Mouse (Mus musculus): ENCODE results near the gene Gaa. TPM values are rescaled to one million over a fixed set of nuclear protein-coding genes. Genes with fewer than 3 reads are reported as not detected.
"Not testable (repeated sequence)": the region's sequence is repeated elsewhere in the genome, so short reads cannot be mapped to it uniquely, and the experiment has no call there.

Gene Gaa
- polyA plus RNA-seq, 1 experiment = not detected

DNA sequence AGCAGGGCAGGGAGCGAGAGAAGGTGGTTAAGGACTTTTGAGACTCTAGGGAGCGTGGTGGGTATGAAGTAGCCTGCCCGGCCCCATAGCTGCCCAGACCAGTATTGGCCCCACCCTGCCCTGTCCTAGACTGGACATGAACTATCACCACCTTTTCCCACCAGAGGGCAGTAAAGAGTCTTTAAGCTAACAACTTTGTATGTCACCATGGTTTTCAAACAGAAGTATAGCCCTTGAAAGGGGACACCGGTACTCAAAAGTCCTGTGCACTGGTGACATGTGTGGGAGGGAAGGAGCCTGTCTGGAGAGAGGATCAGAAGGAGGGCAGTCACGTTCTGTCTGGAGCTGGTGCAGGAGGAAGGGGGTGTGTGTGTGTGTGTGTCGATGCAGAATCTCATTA is 18.7 kb upstream of the Gaa start:
- Histone ChIP-seq H3K27ac (ENCODE audit: insufficient read depth, low read depth, low read length) (no peak overlapping the region), H3K4me1 (ENCODE audit: control insufficient read depth, insufficient read depth, low read length) (peaks cover 8% of the 10 kb centered on the region), H3K4me3 (ENCODE audit: insufficient read depth, low read depth, low read length) (no peak overlapping the region)
- 30% methylated on average over 6 of the region's 6 CpGs for WGBS
- TF ChIP-seq CTCF (IDR thresholded peaks at IDR 0.05; ENCODE audit: insufficient read depth, low read depth, low read length) (no peak), POLR2A (IDR thresholded peaks at IDR 0.05; ENCODE audit: insufficient read depth, low read depth, low read length) (no peak)

DNA sequence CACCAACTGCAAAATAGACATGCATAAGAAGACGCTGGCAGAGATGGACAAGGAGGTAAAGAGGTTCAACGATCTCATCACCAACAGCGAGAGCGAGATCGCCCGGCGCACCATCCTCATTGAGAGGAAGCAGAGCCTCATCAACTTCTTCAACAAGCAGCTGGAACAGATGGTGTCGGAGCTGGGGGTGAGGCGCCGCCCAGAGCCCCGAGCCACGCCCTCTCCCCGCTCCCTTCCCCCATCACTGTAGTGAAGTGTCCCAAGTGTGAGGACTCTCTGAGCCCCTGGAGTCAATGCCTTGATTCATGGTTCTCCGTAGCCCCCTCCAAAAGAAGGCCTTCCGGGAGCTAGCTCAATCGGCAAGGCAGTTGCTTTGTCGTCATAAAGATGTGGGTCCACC is 16.7 kb upstream of the Gaa start:
- TF ChIP-seq POLR2A (IDR thresholded peaks at IDR 0.05; ENCODE audit: insufficient read depth, low read depth, low read length) (no peak), CTCF (IDR thresholded peaks at IDR 0.05; ENCODE audit: insufficient read depth, low read depth, low read length) (no peak)
- WGBS = 83% methylated on average over 17 of the region's 17 CpGs

DNA sequence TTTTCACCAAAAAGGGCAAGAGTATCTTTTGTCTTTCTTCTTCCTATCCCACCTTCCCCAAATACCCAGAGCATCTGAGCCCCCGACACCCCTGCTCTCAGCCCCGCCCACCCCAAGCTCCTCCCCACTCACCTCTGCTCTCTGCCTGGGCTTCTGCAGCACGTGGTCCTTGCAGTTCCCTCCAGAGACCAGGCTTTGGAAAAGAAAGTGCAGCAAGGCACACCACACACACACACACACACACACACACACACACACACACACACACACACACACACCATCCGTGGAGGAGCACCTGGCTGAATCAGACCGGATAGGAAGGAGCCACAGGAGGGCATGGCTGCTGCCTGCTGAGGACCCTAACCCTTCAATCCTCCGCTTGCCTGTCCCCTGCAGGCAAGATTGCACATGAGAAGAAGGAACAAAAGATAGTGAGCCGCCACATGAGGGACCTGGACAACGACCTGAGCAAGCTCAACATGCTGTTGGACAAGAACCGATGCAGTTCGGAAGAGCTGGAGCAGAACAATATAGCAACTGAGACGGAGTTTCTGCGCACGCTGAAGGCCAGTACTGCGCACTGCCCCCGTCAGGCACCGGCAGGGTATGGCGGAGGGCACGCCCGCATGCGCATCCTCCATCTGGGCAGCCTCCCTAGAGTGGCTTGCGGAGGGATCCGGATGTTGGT is 14.7 kb upstream of the Gaa start:
- no peak overlapping the region for H3K4me3 ChIP-seq (ENCODE audit: insufficient read depth, low read depth, low read length)
- 17% methylated on average over 22 of the region's 22 CpGs for WGBS
- peaks cover 8% of the 10 kb centered on the region for H3K4me1 ChIP-seq (ENCODE audit: control insufficient read depth, insufficient read depth, low read length)
- H3K27ac ChIP-seq (ENCODE audit: insufficient read depth, low read depth, low read length) = no peak overlapping the region
- no peak; the same call in 1 of the 2 replicates for TF ChIP-seq CTCF (IDR thresholded peaks at IDR 0.05; ENCODE audit: insufficient read depth, low read depth, low read length)
- no peak for TF ChIP-seq POLR2A (IDR thresholded peaks at IDR 0.05; ENCODE audit: insufficient read depth, low read depth, low read length)

More for the DNA sequence above, 16.7 kb upstream of the Gaa start:
- Histone ChIP-seq H3K4me1 (ENCODE audit: control insufficient read depth, insufficient read depth, low read length) (peaks cover 8% of the 10 kb centered on the region), H3K27ac (ENCODE audit: insufficient read depth, low read depth, low read length) (no peak overlapping the region), H3K4me3 (ENCODE audit: insufficient read depth, low read depth, low read length) (no peak overlapping the region)

DNA sequence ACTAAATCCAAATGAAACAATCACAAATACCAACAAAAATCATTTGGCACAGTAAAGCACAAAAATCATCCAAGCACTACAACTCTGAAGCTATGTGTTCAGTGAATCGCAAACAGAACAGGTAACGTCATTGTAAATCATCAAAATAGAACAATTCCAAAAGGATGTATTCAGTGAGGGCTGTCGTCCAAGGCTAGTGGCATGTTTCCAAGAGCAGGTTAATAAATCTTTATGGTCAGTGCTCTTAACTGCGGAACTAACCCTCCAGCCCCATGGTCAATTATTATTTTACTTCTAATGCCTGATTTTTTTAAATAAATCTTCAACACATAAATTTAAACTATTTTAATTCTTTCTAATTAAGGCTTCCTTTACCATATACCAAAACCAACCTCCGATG is 11.1 kb upstream of the Gaa start:
- 91% methylated on average over 5 of the region's 5 CpGs for WGBS

DNA sequence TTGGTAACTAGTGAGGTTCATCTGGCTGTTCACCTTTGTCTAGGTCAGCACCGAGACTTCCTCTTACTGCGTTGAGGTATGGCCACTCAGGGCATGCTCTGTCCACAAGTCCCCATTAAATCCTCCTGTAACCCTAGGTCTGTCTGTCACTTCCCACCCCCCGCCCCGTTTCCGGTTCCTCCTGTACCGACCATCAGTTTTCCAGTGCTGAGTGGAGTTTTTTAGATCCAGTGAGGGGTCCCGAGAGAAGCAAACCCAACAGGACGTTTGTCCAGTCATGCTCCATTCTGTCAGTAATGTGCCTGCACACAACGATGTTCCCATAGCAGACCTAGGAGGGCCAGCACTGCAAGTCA is 9.5 kb upstream of the Gaa start:
- TF ChIP-seq POLR2A (IDR thresholded peaks at IDR 0.05; ENCODE audit: insufficient read depth, low read depth, low read length) = no peak
- TF ChIP-seq CTCF (IDR thresholded peaks at IDR 0.05; ENCODE audit: insufficient read depth, low read depth, low read length) = no peak
- Histone ChIP-seq H3K27ac (ENCODE audit: insufficient read depth, low read depth, low read length) (no peak overlapping the region), H3K4me3 (ENCODE audit: insufficient read depth, low read depth, low read length) (peak overlapping the region; percentile 38), H3K4me1 (ENCODE audit: control insufficient read depth, insufficient read depth, low read length) (peaks cover 4% of the 10 kb centered on the region)
- 75% methylated on average over 9 of the region's 9 CpGs for WGBS

More for the DNA sequence above, 11.1 kb upstream of the Gaa start:
- not testable (repeated sequence) for H3K27ac ChIP-seq (ENCODE audit: insufficient read depth, low read depth, low read length); H3K4me1 ChIP-seq (ENCODE audit: control insufficient read depth, insufficient read depth, low read length); H3K4me3 ChIP-seq (ENCODE audit: insufficient read depth, low read depth, low read length)

DNA sequence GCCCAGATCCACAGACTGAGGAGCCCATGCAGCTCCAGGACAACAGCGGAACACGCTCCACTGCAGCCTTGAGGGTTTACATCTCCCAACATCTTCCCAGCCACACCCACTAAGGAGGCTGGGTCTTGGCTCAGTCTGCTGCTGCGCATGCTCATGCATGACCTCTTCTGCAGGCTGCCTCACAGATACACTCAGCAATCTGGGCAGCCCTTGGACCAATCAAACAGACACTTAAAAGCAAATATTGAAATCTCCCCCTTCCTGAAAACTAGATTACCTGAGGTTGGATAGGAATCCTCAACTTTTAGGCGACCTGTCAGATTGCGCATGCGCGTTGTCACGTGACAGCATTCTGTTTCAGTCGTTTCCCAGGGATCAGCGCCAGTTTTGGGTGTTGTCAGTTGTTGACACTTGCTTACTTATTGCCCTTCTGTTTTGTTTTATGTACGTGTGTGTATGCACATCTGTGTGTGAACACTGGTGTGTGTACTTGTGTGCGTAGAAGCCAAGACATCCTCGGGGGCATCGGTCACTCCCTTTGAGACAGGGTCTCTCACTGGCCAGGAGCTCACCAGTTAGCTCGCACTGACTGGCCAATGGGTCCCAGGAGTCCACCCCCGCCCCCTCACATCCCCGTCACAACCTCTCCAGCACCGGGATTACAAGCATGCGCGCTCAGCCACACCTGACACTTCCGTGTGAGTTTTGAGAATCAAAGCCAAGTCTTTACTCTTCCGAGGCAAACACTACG is 8.9 kb upstream of the Gaa start:
- no peaks in the 10 kb centered on the region for H3K4me1 ChIP-seq (ENCODE audit: control insufficient read depth, insufficient read depth, low read length)
- 66% methylated on average over 23 of the region's 23 CpGs for WGBS
- TF ChIP-seq CTCF (IDR thresholded peaks at IDR 0.05; ENCODE audit: insufficient read depth, low read depth, low read length) (no peak), POLR2A (IDR thresholded peaks at IDR 0.05; ENCODE audit: insufficient read depth, low read depth, low read length) (no peak)
- H3K4me3 ChIP-seq (ENCODE audit: insufficient read depth, low read depth, low read length) = peak overlapping the region; percentile 38
- no peak overlapping the region for H3K27ac ChIP-seq (ENCODE audit: insufficient read depth, low read depth, low read length)

DNA sequence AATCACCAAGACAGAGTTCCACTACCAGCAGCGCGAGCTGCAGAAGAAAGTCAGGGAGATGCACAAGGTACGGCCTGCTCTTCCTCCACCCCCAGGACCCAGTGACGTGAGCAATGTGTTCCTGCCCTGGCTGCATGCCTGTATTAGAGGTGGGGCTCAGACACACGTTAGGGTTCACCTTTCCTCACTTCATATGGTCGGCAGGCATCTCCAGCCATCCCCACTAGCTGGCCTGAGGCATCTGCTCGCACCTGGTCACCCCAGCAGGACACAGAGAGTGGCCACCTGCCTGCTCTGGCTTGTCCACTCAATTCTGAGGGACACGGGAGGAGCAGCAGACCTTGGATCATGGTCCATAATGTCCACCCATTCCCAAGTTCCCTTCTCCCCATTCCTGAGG is 7.7 kb upstream of the Gaa start:
- Histone ChIP-seq H3K27ac (ENCODE audit: insufficient read depth, low read depth, low read length) (no peak overlapping the region), H3K4me3 (ENCODE audit: insufficient read depth, low read depth, low read length) (no peak overlapping the region), H3K4me1 (ENCODE audit: control insufficient read depth, insufficient read depth, low read length) (no peaks in the 10 kb centered on the region)
- no peak for TF ChIP-seq CTCF (IDR thresholded peaks at IDR 0.05; ENCODE audit: insufficient read depth, low read depth, low read length)
- 94% methylated on average over 8 of the region's 8 CpGs for WGBS

DNA sequence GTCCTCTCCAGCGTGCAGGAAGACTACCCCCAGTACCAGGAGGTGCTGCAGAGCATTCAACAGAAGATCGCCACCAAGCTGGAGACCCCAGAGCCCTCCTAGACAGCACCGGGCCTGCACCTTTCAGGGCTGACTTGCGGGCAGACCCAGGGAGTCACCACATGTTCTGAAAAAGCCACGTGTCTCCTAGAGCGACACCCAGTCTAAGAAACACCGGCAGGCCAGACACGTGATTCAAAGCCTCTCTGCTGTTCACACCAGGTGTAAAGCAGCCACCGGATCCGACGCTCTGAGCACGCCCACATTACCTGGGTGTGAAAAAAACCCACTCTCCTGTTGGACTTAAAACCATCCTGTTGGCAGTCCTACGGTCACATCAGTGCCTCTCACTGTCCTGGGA is 3.3 kb upstream of the Gaa start:
- peaks cover 21% of the 10 kb centered on the region for H3K4me1 ChIP-seq (ENCODE audit: control insufficient read depth, insufficient read depth, low read length)
- H3K27ac ChIP-seq (ENCODE audit: insufficient read depth, low read depth, low read length) = no peak overlapping the region
- TF ChIP-seq POLR2A (IDR thresholded peaks at IDR 0.05; ENCODE audit: insufficient read depth, low read depth, low read length) = no peak
- no peak for TF ChIP-seq CTCF (IDR thresholded peaks at IDR 0.05; ENCODE audit: insufficient read depth, low read depth, low read length)
- no peak overlapping the region for H3K4me3 ChIP-seq (ENCODE audit: insufficient read depth, low read depth, low read length)
- WGBS = 92% methylated on average over 13 of the region's 13 CpGs

DNA sequence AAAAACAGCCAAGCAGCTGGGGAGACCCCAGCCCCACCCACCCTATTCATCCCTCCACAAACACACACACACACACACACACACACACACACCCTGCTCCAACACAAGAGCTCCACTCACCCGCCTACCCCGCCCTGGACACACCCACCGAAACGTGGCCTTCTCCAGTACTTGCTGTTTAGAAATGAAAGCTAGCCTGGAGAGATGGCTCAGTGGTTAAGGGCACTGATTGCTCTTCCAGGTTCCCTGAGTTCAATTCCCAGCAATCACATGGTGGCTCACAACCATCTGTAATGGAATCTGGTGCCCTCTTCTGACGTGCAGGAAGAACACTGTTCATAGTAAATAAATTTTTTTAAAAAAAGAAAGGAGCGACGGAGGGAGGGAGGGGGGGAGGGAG is 1.9 kb upstream of the Gaa start:
- Histone ChIP-seq H3K4me3 (ENCODE audit: insufficient read depth, low read depth, low read length) (no peak overlapping the region), H3K27ac (ENCODE audit: insufficient read depth, low read depth, low read length) (no peak overlapping the region), H3K4me1 (ENCODE audit: control insufficient read depth, insufficient read depth, low read length) (peaks cover 35% of the 10 kb centered on the region)
- TF ChIP-seq CTCF (IDR thresholded peaks at IDR 0.05; ENCODE audit: insufficient read depth, low read depth, low read length) = no peak
- TF ChIP-seq POLR2A (IDR thresholded peaks at IDR 0.05; ENCODE audit: insufficient read depth, low read depth, low read length) = no peak
- 81% methylated on average over 7 of the region's 7 CpGs for WGBS

Measured in olfactory bulb, adult 2 months (tissue).